Mouse (Mus musculus): ENCODE data around the gene Msh5. TPM values are rescaled to one million over a fixed set of nuclear protein-coding genes. Genes with fewer than 3 reads are reported as not detected.

Gene Msh5
- polyA plus RNA-seq, 1 experiment from 2014 or later = 4.6 TPM

GRCm38 (mm10) chr17:35083929-35084497 lies 37.5 kb upstream of the Msh5 start:
- H3K4me1 ChIP-seq (ENCODE audit: control insufficient read depth, insufficient read depth, low read length) = peaks cover 8% of the 10 kb centered on the region
- WGBS (ENCODE audit: insufficient replicate concordance) = 57% methylated on average over 3 of the region's 3 CpGs
- H3K4me2 ChIP-seq = no peak overlapping the region

GRCm38 (mm10) chr17:35082841-35083576 lies 36.5 kb upstream of the Msh5 start:
- WGBS (ENCODE audit: insufficient replicate concordance) = 79% methylated on average over 16 of the region's 16 CpGs
- ATAC-seq (replicated peaks; ENCODE audit: insufficient number of reproducible peaks, low FRiP score, low TSS enrichment) = no peak
- Histone ChIP-seq H3K36me3 (ENCODE audit: control insufficient read depth, insufficient read depth, low read length) (no peaks in the 10 kb centered on the region), H3K9ac (ENCODE audit: low read depth, low read length) (0 out of 2 replicates have a peak overlapping the region, but pooled peaks have one; percentile 16), H3K4me3 (ENCODE audit: low read depth, low read length) (no peak overlapping the region), H3K4me1 (ENCODE audit: control insufficient read depth, insufficient read depth, low read length) (peaks cover 11% of the 10 kb centered on the region), H3K9me3 (replicated peaks; ENCODE audit: control insufficient read depth, low read length) (no peaks in the 10 kb centered on the region), H3K27ac (ENCODE audit: low read depth, low read length) (no peak overlapping the region), H3K27me3 (ENCODE audit: control insufficient read depth, insufficient read depth, low read length) (no peaks in the 10 kb centered on the region), H3K4me2 (no peak overlapping the region)

More at GRCm38 (mm10) chr17:35083929-35084497, 37.5 kb upstream of the Msh5 start:
- no peak for ATAC-seq (replicated peaks; ENCODE audit: insufficient number of reproducible peaks, low FRiP score, low TSS enrichment)
- Histone ChIP-seq H3K27ac (ENCODE audit: low read depth, low read length) (no peak overlapping the region), H3K9ac (ENCODE audit: low read depth, low read length) (no peak overlapping the region), H3K9me3 (replicated peaks; ENCODE audit: control insufficient read depth, low read length) (no peaks in the 10 kb centered on the region), H3K27me3 (ENCODE audit: control insufficient read depth, insufficient read depth, low read length) (no peaks in the 10 kb centered on the region), H3K4me3 (ENCODE audit: low read depth, low read length) (no peak overlapping the region), H3K36me3 (ENCODE audit: control insufficient read depth, insufficient read depth, low read length) (no peaks in the 10 kb centered on the region)

DNA sequence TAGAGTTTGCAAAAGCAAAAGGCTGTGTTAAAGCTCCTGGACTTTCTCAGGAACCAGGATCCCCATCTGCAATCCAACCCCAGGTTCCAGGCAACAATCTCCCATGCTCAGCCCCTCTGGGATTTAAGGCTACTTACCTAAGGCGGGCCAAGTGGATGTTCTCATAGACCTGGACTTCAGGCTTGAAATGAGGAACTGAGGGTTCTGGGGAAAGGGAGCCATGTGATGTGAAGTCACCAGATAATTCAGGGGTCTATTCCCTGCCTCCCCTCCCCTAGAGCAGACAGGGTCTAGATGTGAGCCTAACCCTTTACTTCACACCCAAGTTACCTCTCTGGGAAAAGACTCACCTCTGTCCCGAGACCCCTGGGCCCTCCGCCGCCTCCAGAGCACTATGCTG lies 34.2 kb upstream of the Msh5 start:
- WGBS (ENCODE audit: insufficient replicate concordance) = 88% methylated on average over 4 of the region's 4 CpGs
- Histone ChIP-seq H3K9ac (ENCODE audit: low read depth, low read length) (no peak overlapping the region), H3K27ac (ENCODE audit: low read depth, low read length) (no peak overlapping the region), H3K4me2 (no peak overlapping the region), H3K4me3 (ENCODE audit: low read depth, low read length) (no peak overlapping the region), H3K4me1 (ENCODE audit: control insufficient read depth, insufficient read depth, low read length) (peaks cover 19% of the 10 kb centered on the region), H3K36me3 (ENCODE audit: control insufficient read depth, insufficient read depth, low read length) (no peaks in the 10 kb centered on the region), H3K27me3 (ENCODE audit: control insufficient read depth, insufficient read depth, low read length) (no peaks in the 10 kb centered on the region), H3K9me3 (replicated peaks; ENCODE audit: control insufficient read depth, low read length) (no peaks in the 10 kb centered on the region)
- ATAC-seq (replicated peaks; ENCODE audit: insufficient number of reproducible peaks, low FRiP score, low TSS enrichment) = no peak

GRCm38 (mm10) chr17:35080248-35080647 lies 33.7 kb upstream of the Msh5 start:
- H3K36me3 ChIP-seq (ENCODE audit: control insufficient read depth, insufficient read depth, low read length) = no peaks in the 10 kb centered on the region
- H3K4me3 ChIP-seq (ENCODE audit: low read depth, low read length) = no peak overlapping the region
- H3K27me3 ChIP-seq (ENCODE audit: control insufficient read depth, insufficient read depth, low read length) = no peaks in the 10 kb centered on the region
- peak overlapping the region; percentile 55 for H3K4me2 ChIP-seq
- H3K4me1 ChIP-seq (ENCODE audit: control insufficient read depth, insufficient read depth, low read length) = peaks cover 19% of the 10 kb centered on the region
- 0 out of 2 replicates have a peak overlapping the region, but pooled peaks have one; percentile 15 for H3K27ac ChIP-seq (ENCODE audit: low read depth, low read length)
- ATAC-seq (replicated peaks; ENCODE audit: insufficient number of reproducible peaks, low FRiP score, low TSS enrichment) = no peak
- WGBS (ENCODE audit: insufficient replicate concordance) = 34% methylated on average over 6 of the region's 6 CpGs
- H3K9ac ChIP-seq (ENCODE audit: low read depth, low read length) = peak overlapping the region; percentile 17; the same call in 1 of the 2 replicates
- no peaks in the 10 kb centered on the region for H3K9me3 ChIP-seq (replicated peaks; ENCODE audit: control insufficient read depth, low read length)

- Histone ChIP-seq H3K9me3 (replicated peaks; ENCODE audit: control insufficient read depth, low read length) (no peaks in the 10 kb centered on the region), H3K4me3 (ENCODE audit: low read depth, low read length) (0 out of 2 replicates have a peak overlapping the region, but pooled peaks have one; percentile 12), H3K27me3 (ENCODE audit: control insufficient read depth, insufficient read depth, low read length) (no peaks in the 10 kb centered on the region), H3K4me1 (ENCODE audit: control insufficient read depth, insufficient read depth, low read length) (peaks cover 19% of the 10 kb centered on the region), H3K4me2 (peak overlapping the region; percentile 55), H3K9ac (ENCODE audit: low read depth, low read length) (peak overlapping the region; percentile 17; the same call in 1 of the 2 replicates), H3K36me3 (ENCODE audit: control insufficient read depth, insufficient read depth, low read length) (no peaks in the 10 kb centered on the region), H3K27ac (ENCODE audit: low read depth, low read length) (0 out of 2 replicates have a peak overlapping the region, but pooled peaks have one; percentile 15)
- WGBS (ENCODE audit: insufficient replicate concordance) = 10% methylated on average over 9 of the region's 9 CpGs
- 0 out of 2 replicates have a peak, but pooled peaks have one; percentile 40 for ATAC-seq (replicated peaks; ENCODE audit: insufficient number of reproducible peaks, low FRiP score, low TSS enrichment)
Observed at GRCm38 (mm10) chr17:35079778-35080177, 33.2 kb upstream of the Msh5 start.

DNA sequence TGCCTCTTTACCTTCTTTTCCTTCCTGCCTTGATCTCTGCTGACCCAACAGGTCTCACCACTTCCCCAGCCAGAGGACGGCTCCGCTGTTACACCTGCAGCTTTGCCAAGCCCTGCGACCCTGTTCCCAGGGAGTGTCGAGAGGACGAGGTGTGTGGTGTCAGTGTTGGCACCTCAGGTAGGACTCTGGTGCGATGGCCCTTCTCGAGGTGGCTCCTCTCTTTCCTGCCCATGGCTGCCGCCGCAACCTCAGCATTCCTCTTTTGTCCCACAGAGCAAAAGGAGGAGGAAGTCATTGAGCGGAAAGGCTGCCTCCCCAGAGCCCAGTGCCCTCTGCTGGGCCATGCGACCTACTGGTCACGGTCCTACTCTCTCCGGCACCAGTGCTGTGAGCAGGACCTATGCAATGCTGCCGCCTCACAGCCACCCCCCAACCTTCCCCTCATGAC lies 31.3 kb upstream of the Msh5 start, which contains the start of gene Ly6g6d:
Gene Ly6g6d (minus strand): TSS at position 280 of the 448 bp plus-strand sequence.
- Histone ChIP-seq H3K27me3 (ENCODE audit: control insufficient read depth, insufficient read depth, low read length) (no peaks in the 10 kb centered on the region), H3K9ac (ENCODE audit: low read depth, low read length) (peak within 1 kb of the TSS; percentile 72), H3K36me3 (ENCODE audit: control insufficient read depth, insufficient read depth, low read length) (no peaks in the 10 kb centered on the region), H3K4me1 (ENCODE audit: control insufficient read depth, insufficient read depth, low read length) (peaks cover 19% of the 10 kb centered on the region), H3K4me3 (ENCODE audit: low read depth, low read length) (peak within 1 kb of the TSS; percentile 32), H3K9me3 (replicated peaks; ENCODE audit: control insufficient read depth, low read length) (no peaks in the 10 kb centered on the region), H3K27ac (ENCODE audit: low read depth, low read length) (peak within 1 kb of the TSS; percentile 35; the same call in 1 of the 2 replicates), H3K4me2 (peak within 1 kb of the TSS; percentile 67)
- 16% methylated on average over 14 of the region's 14 CpGs for WGBS (ENCODE audit: insufficient replicate concordance)
- 0 out of 2 replicates have a peak, but pooled peaks have one; percentile 31 for ATAC-seq (replicated peaks; ENCODE audit: insufficient number of reproducible peaks, low FRiP score, low TSS enrichment)

GRCm38 (mm10) chr17:35077285-35077684 lies 30.7 kb upstream of the Msh5 start:
- ATAC-seq (replicated peaks; ENCODE audit: insufficient number of reproducible peaks, low FRiP score, low TSS enrichment) = no peak
- no peaks in the 10 kb centered on the region for H3K36me3 ChIP-seq (ENCODE audit: control insufficient read depth, insufficient read depth, low read length)
- no peaks in the 10 kb centered on the region for H3K9me3 ChIP-seq (replicated peaks; ENCODE audit: control insufficient read depth, low read length)
- peak overlapping the region; percentile 67 for H3K4me2 ChIP-seq
- 43% methylated on average over 2 of the region's 2 CpGs for WGBS (ENCODE audit: insufficient replicate concordance)
- peak overlapping the region; percentile 35; the same call in 1 of the 2 replicates for H3K27ac ChIP-seq (ENCODE audit: low read depth, low read length)
- no peak overlapping the region; the same call in 1 of the 2 replicates for H3K4me3 ChIP-seq (ENCODE audit: low read depth, low read length)
- peak overlapping the region; percentile 72 for H3K9ac ChIP-seq (ENCODE audit: low read depth, low read length)
- H3K27me3 ChIP-seq (ENCODE audit: control insufficient read depth, insufficient read depth, low read length) = no peaks in the 10 kb centered on the region
- peaks cover 19% of the 10 kb centered on the region for H3K4me1 ChIP-seq (ENCODE audit: control insufficient read depth, insufficient read depth, low read length)

GRCm38 (mm10) chr17:35076507-35077176 lies 30.1 kb upstream of the Msh5 start, which contains the start of gene Ly6g6e:
TSS of gene Ly6g6e (plus strand) at chr17:35076902.
- no peak for ATAC-seq (replicated peaks; ENCODE audit: insufficient number of reproducible peaks, low FRiP score, low TSS enrichment)
- H3K9me3 ChIP-seq (replicated peaks; ENCODE audit: control insufficient read depth, low read length) = no peaks in the 10 kb centered on the region
- H3K4me2 ChIP-seq = peak within 1 kb of the TSS; percentile 67
- H3K27ac ChIP-seq (ENCODE audit: low read depth, low read length) = peak within 1 kb of the TSS; percentile 35; the same call in 1 of the 2 replicates
- WGBS (ENCODE audit: insufficient replicate concordance) = 30% methylated on average over 10 of the region's 10 CpGs
- peaks cover 19% of the 10 kb centered on the region for H3K4me1 ChIP-seq (ENCODE audit: control insufficient read depth, insufficient read depth, low read length)
- H3K9ac ChIP-seq (ENCODE audit: low read depth, low read length) = peak within 1 kb of the TSS; percentile 72
- peak within 1 kb of the TSS; percentile 32 for H3K4me3 ChIP-seq (ENCODE audit: low read depth, low read length)
- H3K27me3 ChIP-seq (ENCODE audit: control insufficient read depth, insufficient read depth, low read length) = no peaks in the 10 kb centered on the region
- no peaks in the 10 kb centered on the region for H3K36me3 ChIP-seq (ENCODE audit: control insufficient read depth, insufficient read depth, low read length)

Data from heart, embryonic 11.5 days (tissue).